Mouse (Mus musculus): ENCODE measurements around the gene Slmap. TPM values are rescaled to one million over a fixed set of nuclear protein-coding genes. Genes with fewer than 3 reads are reported as not detected.
A peak's percentile ranks its signal among the peaks of the same experiment; 100 is the strongest.
"Not testable (repeated sequence)": the region's sequence is repeated elsewhere in the genome, so short reads cannot be mapped to it uniquely, and the experiment has no call there.

The Slmap gene
- polyA plus RNA-seq (2015; fragmentation: Nextera tagmentation; extraction: Ambion mirVana), result 13.4 and 14.8 TPM in 2 replicates

- peak within 1 kb of the TSS; percentile 94 for H3K4me3 ChIP-seq (replicated peaks)
- 15% methylated on average over 27 of the region's 33 CpGs for WGBS
- peak within 1 kb of the TSS; percentile 92 for H3K9ac ChIP-seq (replicated peaks)
- H3K9me3 ChIP-seq (replicated peaks), result no peaks in the 10 kb centered on the region
- no peaks in the 10 kb centered on the region for H3K36me3 ChIP-seq
- peak within 1 kb of the TSS; percentile 73 for H3K4me2 ChIP-seq
- peaks cover 35% of the 10 kb centered on the region for H3K4me1 ChIP-seq
- no peaks in the 10 kb centered on the region for H3K27me3 ChIP-seq (replicated peaks)
- ATAC-seq (ENCODE audit: low FRiP score), result peak; percentile 95
- peak within 1 kb of the TSS; percentile 90 for H3K27ac ChIP-seq (replicated peaks)
These were observed at the start of gene Slmap for GRCm38 (mm10) chr14:26534757-26535479. TSS of gene Slmap (minus strand) at chr14:26534931.

- H3K27me3 ChIP-seq (replicated peaks), result no peaks in the 10 kb centered on the region
- H3K27ac ChIP-seq (replicated peaks), result no peak overlapping the region
- H3K9me3 ChIP-seq (replicated peaks), result no peaks in the 10 kb centered on the region
- H3K4me1 ChIP-seq, result peaks cover 17% of the 10 kb centered on the region
- 0 out of 2 replicates have a peak, but pooled peaks cover 3% of the 10 kb centered on the region for H3K36me3 ChIP-seq
- 92% methylated on average over 3 of the region's 3 CpGs for WGBS
- no peak overlapping the region for H3K4me2 ChIP-seq
- no peak overlapping the region for H3K9ac ChIP-seq (replicated peaks)
- ATAC-seq (ENCODE audit: low FRiP score), result no peak
- no peak overlapping the region for H3K4me3 ChIP-seq (replicated peaks)
These were observed 48.9 kb upstream of the Slmap start for GRCm38 (mm10) chr14:26583645-26584044.

- Histone ChIP-seq H3K4me3 (replicated peaks) (peak overlapping the region; percentile 99), H3K9ac (replicated peaks) (peak overlapping the region; percentile 100), H3K36me3 (no peaks in the 10 kb centered on the region), H3K27me3 (replicated peaks) (no peaks in the 10 kb centered on the region), H3K27ac (replicated peaks) (peak overlapping the region; percentile 97), H3K4me1 (peaks cover 16% of the 10 kb centered on the region), H3K9me3 (replicated peaks) (no peaks in the 10 kb centered on the region), H3K4me2 (peak overlapping the region; percentile 57)
- WGBS, result under 1% methylated on average over 79 of the region's 79 CpGs
- peak; percentile 97 for ATAC-seq (ENCODE audit: low FRiP score)
These were observed 44.9 kb upstream of the Slmap start for GRCm38 (mm10) chr14:26579346-26580343.

- Histone ChIP-seq H3K9ac (replicated peaks) (no peak overlapping the region), H3K4me2 (peak overlapping the region; percentile 57), H3K9me3 (replicated peaks) (no peaks in the 10 kb centered on the region), H3K4me3 (replicated peaks) (no peak overlapping the region), H3K36me3 (no peaks in the 10 kb centered on the region), H3K4me1 (peaks cover 16% of the 10 kb centered on the region), H3K27ac (replicated peaks) (no peak overlapping the region), H3K27me3 (replicated peaks) (no peaks in the 10 kb centered on the region)
- ATAC-seq (ENCODE audit: low FRiP score), result peak; percentile 36; the same call in 1 of the 2 replicates
- WGBS, result 78% methylated on average over 6 of the region's 6 CpGs
These were observed 44.1 kb upstream of the Slmap start for GRCm38 (mm10) chr14:26578791-26579191.

- Histone ChIP-seq H3K27ac (replicated peaks) (no peak overlapping the region), H3K4me3 (replicated peaks) (no peak overlapping the region), H3K9ac (replicated peaks) (no peak overlapping the region), H3K27me3 (replicated peaks) (no peaks in the 10 kb centered on the region), H3K4me1 (peaks cover 9% of the 10 kb centered on the region), H3K9me3 (replicated peaks) (no peaks in the 10 kb centered on the region), H3K36me3 (no peaks in the 10 kb centered on the region), H3K4me2 (no peak overlapping the region)
- WGBS, result 83% methylated on average over 3 of the region's 3 CpGs
- ATAC-seq (ENCODE audit: low FRiP score), result no peak
These were observed 41.6 kb upstream of the Slmap start for GRCm38 (mm10) chr14:26576255-26576780.

- ATAC-seq (ENCODE audit: low FRiP score); H3K9me3 ChIP-seq (replicated peaks); H3K4me2 ChIP-seq; H3K9ac ChIP-seq (replicated peaks); H3K36me3 ChIP-seq; H3K27me3 ChIP-seq (replicated peaks); H3K4me3 ChIP-seq (replicated peaks); H3K4me1 ChIP-seq; H3K27ac ChIP-seq (replicated peaks): not testable (repeated sequence)
- 88% methylated on average over 5 of the region's 5 CpGs for WGBS
These were observed 38.8 kb upstream of the Slmap start, which contains the start of gene Dennd6a for GRCm38 (mm10) chr14:26573556-26573955. TSS of gene Dennd6a (plus strand) at chr14:26573856.

GRCm38 (mm10) chr14:26571951-26572675, 37.4 kb upstream of the Slmap start:
- H3K27me3 ChIP-seq (replicated peaks), result no peaks in the 10 kb centered on the region
- no peak for ATAC-seq (ENCODE audit: low FRiP score)
- H3K27ac ChIP-seq (replicated peaks), result no peak overlapping the region
- no peaks in the 10 kb centered on the region for H3K36me3 ChIP-seq
- no peaks in the 10 kb centered on the region for H3K4me1 ChIP-seq
- H3K4me2 ChIP-seq, result no peak overlapping the region
- no peak overlapping the region for H3K9ac ChIP-seq (replicated peaks)
- no peak overlapping the region for H3K4me3 ChIP-seq (replicated peaks)
- H3K9me3 ChIP-seq (replicated peaks), result no peaks in the 10 kb centered on the region
- 69% methylated on average over 4 of the region's 4 CpGs for WGBS

GRCm38 (mm10) chr14:26569880-26570279, 35.1 kb upstream of the Slmap start:
- no peak overlapping the region for H3K9ac ChIP-seq (replicated peaks)
- 87% methylated on average over 4 of the region's 4 CpGs for WGBS
- H3K9me3 ChIP-seq (replicated peaks), result no peaks in the 10 kb centered on the region
- no peaks in the 10 kb centered on the region for H3K4me1 ChIP-seq
- ATAC-seq (ENCODE audit: low FRiP score), result no peak
- no peaks in the 10 kb centered on the region for H3K36me3 ChIP-seq
- H3K4me2 ChIP-seq, result no peak overlapping the region
- no peaks in the 10 kb centered on the region for H3K27me3 ChIP-seq (replicated peaks)
- no peak overlapping the region for H3K4me3 ChIP-seq (replicated peaks)
- H3K27ac ChIP-seq (replicated peaks), result no peak overlapping the region

GRCm38 (mm10) chr14:26562247-26562646, 27.5 kb upstream of the Slmap start:
- Histone ChIP-seq H3K27ac (replicated peaks) (no peak overlapping the region), H3K36me3 (no peaks in the 10 kb centered on the region), H3K27me3 (replicated peaks) (no peaks in the 10 kb centered on the region), H3K4me2 (no peak overlapping the region), H3K4me1 (no peaks in the 10 kb centered on the region), H3K4me3 (replicated peaks) (no peak overlapping the region), H3K9ac (replicated peaks) (no peak overlapping the region), H3K9me3 (replicated peaks) (no peaks in the 10 kb centered on the region)
- WGBS, result 85% methylated on average over 2 of the region's 2 CpGs
- no peak for ATAC-seq (ENCODE audit: low FRiP score)

GRCm38 (mm10) chr14:26558536-26558935, 23.8 kb upstream of the Slmap start:
- no peaks in the 10 kb centered on the region for H3K36me3 ChIP-seq
- WGBS, result 94% methylated on average over 7 of the region's 7 CpGs
- no peak overlapping the region for H3K27ac ChIP-seq (replicated peaks)

GRCm38 (mm10) chr14:26557581-26557980, 22.9 kb upstream of the Slmap start:
- no peak overlapping the region for H3K4me2 ChIP-seq
- H3K27me3 ChIP-seq (replicated peaks), result no peaks in the 10 kb centered on the region
- no peak overlapping the region for H3K4me3 ChIP-seq (replicated peaks)
- H3K4me1 ChIP-seq, result no peaks in the 10 kb centered on the region
- 35% methylated on average over 1 of the region's 1 CpGs for WGBS
- no peaks in the 10 kb centered on the region for H3K36me3 ChIP-seq
- H3K27ac ChIP-seq (replicated peaks), result no peak overlapping the region
- no peak for ATAC-seq (ENCODE audit: low FRiP score)
- H3K9me3 ChIP-seq (replicated peaks), result no peaks in the 10 kb centered on the region
- H3K9ac ChIP-seq (replicated peaks), result no peak overlapping the region

More at GRCm38 (mm10) chr14:26558536-26558935, 23.8 kb upstream of the Slmap start:
- no peaks in the 10 kb centered on the region for H3K27me3 ChIP-seq (replicated peaks)
- no peak for ATAC-seq (ENCODE audit: low FRiP score)
- no peaks in the 10 kb centered on the region for H3K9me3 ChIP-seq (replicated peaks)
- no peaks in the 10 kb centered on the region for H3K4me1 ChIP-seq
- no peak overlapping the region for H3K9ac ChIP-seq (replicated peaks)
- H3K4me2 ChIP-seq, result no peak overlapping the region
- no peak overlapping the region for H3K4me3 ChIP-seq (replicated peaks)

Measured in neural tube, embryonic 15.5 days (tissue).